Mouse (Mus musculus) G1E (cell line): ENCODE data around the gene Tmprss9.

ENCODE experiments used
- CTCF ChIP-seq: IDR thresholded peaks from 2 replicates; pipeline ENCODE4 v1.5.1; 2012; ENCODE audit warnings: low read depth, low read length, inconsistent platforms, mixed read lengths
- GATA1 ChIP-seq: IDR thresholded peaks from 2 replicates; pipeline ENCODE4 v1.6.1; 2012; ENCODE audit warnings: borderline replicate concordance, low read length, inconsistent platforms, mixed read lengths
- GATA2 ChIP-seq: IDR thresholded peaks from 2 replicates; pipeline ENCODE4 v1.6.1; 2012; ENCODE audit warnings: low read depth, low read length, inconsistent platforms, borderline replicate concordance
- POLR2AphosphoS5 ChIP-seq: IDR thresholded peaks from 2 replicates; pipeline ENCODE4 v1.6.1; 2012; ENCODE audit warnings: low read depth, low read length, inconsistent platforms; ENCODE audit not compliant: insufficient replicate concordance
- TAL1 ChIP-seq: conservative IDR thresholded peaks from 2 replicates; pipeline ENCODE4 v1.6.1; 2012; ENCODE audit warnings: low read depth, low read length, inconsistent platforms, mixed read lengths

- TF ChIP-seq CTCF (no peak), GATA1 (no peak), TAL1 (no peak), POLR2AphosphoS5 (no peak), GATA2 (no peak)
Observed at GRCm38 (mm10) chr10:80857848-80858247, 13.8 kb upstream of the Tmprss9 start.
